Mouse (Mus musculus) ovary, postnatal 14 days (tissue): ENCODE data around the gene Dennd2c.
"Not testable (repeated sequence)": the region's sequence is repeated elsewhere in the genome, so short reads cannot be mapped to it uniquely, and the experiment has no call there.

Experiments used
- DNase-seq: peaks from one replicate; pipeline ENCODE4 v3.0.0; 2022; ENCODE audit warnings: low spot score

The Dennd2c gene

DNA sequence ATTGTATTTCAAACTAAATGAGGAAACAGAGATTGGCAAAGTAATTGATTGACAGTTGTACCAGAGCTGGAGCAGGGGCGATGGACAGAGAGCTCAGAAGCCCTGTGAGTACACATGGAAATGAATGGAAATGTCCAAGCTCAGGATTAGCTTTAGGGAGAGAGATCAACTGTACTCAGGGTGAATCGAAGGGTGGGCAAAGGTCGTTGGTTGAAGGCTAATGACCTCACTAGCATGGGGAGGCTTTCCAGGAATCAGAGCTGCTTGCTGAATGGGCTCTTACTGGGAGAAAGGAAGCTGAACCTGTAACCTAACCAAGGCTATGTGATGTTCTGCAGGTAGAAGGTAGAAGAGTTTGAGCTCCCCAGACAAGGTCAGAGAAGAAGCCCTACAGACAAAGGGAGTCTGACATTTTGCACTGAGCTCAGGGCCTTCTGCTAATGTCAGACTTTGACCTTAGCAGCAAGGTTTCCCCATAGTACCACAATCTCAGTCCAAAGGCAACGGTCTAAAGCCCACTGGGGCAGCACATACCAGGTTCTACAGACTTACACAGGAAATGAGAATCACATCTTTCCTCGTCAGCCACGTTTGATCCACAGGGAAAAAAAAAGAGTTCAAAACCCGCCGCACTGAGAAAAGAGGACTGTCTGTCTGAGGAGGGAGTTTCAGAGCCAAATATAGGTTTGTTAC lies 112.3 kb downstream of the Dennd2c start:
- DNase-seq, result no peak

DNA sequence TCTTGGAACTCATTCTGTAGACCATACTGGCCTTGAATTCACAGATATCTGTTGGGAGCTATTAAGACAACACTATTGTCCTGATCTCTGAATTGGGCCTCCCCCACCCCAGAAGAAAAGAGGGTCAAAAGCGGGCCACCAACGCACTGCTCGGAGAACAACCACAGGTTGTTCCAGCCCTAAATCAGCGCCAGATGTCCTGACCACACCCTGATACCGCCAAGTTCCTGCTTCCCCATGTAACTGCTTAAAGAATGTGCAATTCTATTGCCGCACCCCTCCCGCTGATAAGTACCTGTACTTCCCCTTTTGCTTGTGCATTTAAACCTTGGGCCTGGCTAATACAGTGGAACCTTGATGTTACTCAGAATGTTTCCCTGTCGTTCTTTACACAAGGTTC lies 113.0 kb downstream of the Dennd2c start:
- not testable (repeated sequence) for DNase-seq
